Mouse (Mus musculus): Measurements from ENCODE around the gene Gm12216.

DNA sequence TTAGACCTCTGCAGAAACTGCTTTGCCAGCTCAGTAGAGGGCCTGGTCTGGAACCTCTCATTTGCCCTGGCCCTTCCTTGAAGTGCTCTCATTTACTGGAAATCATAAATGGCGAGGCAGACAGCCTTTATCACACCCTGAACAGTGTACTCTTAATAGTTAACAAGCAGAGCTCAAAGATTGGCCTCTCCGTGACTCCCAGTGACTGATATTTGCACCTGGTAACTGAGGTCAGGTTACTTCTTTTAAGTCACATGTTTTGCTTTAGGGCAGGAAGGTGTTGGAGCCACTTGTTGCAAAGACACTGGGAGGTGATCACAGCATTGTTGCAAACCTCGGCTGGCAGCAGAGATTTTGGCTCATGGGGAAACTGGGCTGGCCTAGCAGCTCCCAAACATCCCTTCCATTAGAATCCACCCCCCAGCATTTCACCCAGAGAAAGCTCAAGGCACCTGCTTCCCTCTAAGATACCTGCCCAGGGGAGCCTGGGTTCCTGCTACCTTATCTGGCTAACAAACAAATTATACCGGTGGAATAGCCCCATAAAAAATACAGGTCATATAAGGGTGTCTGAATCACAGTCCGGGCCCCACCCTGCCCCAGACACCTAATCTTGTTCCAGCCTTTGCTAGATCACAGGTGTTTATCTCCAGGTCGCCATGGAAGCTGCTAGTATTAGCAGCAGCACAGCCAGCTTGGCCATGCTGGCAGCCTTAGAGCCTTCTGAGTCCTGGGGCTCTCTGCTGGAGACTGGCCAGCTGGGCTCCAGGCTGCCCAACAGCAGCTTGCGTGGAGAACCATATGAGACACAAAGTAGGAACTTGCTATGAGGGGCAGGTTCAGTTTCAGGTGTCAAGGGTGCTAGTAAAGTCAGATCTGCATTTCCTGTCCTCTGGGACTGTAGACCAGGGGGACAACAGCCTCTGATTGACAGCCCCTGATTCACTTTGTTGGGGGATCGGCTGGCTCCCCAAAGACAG is 19.1 kb downstream of the Gm12216 start:
- TF ChIP-seq EP300 (IDR thresholded peaks at IDR 0.05; ENCODE audit: insufficient read depth, low read depth, low read length) (no peak), POLR2A (IDR thresholded peaks at IDR 0.05; ENCODE audit: insufficient read depth, low read depth, low read length) (no peak), CTCF (IDR thresholded peaks at IDR 0.05) (no peak)
